Mouse (Mus musculus) limb, embryonic 14.5 days (tissue): Measurements from ENCODE around the gene Senp1. TPM values are rescaled to one million over a fixed set of nuclear protein-coding genes. Genes with fewer than 3 reads are reported as not detected.

Experiments used
- ATAC-seq: fragments of 200-750 bp; cut with Nextera tagmentation; 2 replicates; pipeline ENCODE4 v1.8.0; 2017; ENCODE audit warnings: low read depth, moderate number of reproducible peaks, moderate TSS enrichment; ENCODE audit not compliant: low FRiP score
- DNase-seq: peaks from one replicate; pipeline ENCODE4 v3.0.0-alpha.2; 2015; ENCODE audit warnings: low spot score
- H3K27ac ChIP-seq: fragments of 300-500 bp; sonication (generic); replicated peaks from 2 replicates; pipeline ENCODE4 v1.5.1; 2014; ENCODE audit warnings: low read depth, mild to moderate bottlenecking, low read length, moderate library complexity, mixed read lengths
- H3K27me3 ChIP-seq: fragments of 300-500 bp; sonication (generic); 2 replicates; pipeline ENCODE4 v1.6.1; 2014; ENCODE audit warnings: low read length, mixed read lengths; ENCODE audit not compliant: control insufficient read depth, insufficient read depth
- H3K36me3 ChIP-seq: fragments of 300-500 bp; sonication (generic); 2 replicates; pipeline ENCODE4 v1.6.1; 2014; ENCODE audit warnings: mild to moderate bottlenecking, low read length, moderate library complexity, mixed read lengths; ENCODE audit not compliant: control insufficient read depth, insufficient read depth
- H3K4me1 ChIP-seq: fragments of 300-500 bp; sonication (generic); 2 replicates; pipeline ENCODE4 v1.6.1; 2014; ENCODE audit warnings: antibody characterized with exemption, low read length, mixed read lengths; ENCODE audit not compliant: control insufficient read depth, insufficient read depth
- H3K4me2 ChIP-seq: fragments of 300-500 bp; sonication (generic); replicated peaks from 2 replicates; pipeline ENCODE4 v1.6.1; 2014; ENCODE audit warnings: low read depth, mild to moderate bottlenecking, low read length, moderate library complexity; ENCODE audit not compliant: severe bottlenecking
- H3K4me3 ChIP-seq: fragments of 300-500 bp; sonication (generic); replicated peaks from 2 replicates; pipeline ENCODE4 v1.5.1; 2014; ENCODE audit warnings: low read length
- H3K9ac ChIP-seq: fragments of 300-500 bp; sonication (generic); 2 replicates; pipeline ENCODE4 v1.6.1; 2014; ENCODE audit warnings: mild to moderate bottlenecking, low read depth, low read length, moderate library complexity; ENCODE audit not compliant: severe bottlenecking
- H3K9me3 ChIP-seq: fragments of 300-500 bp; sonication (generic); 2 replicates; pipeline ENCODE4 v1.6.1; 2016; ENCODE audit warnings: low read length; ENCODE audit not compliant: control insufficient read depth
- POLR2A ChIP-seq: fragments of 200-500 bp; IDR thresholded peaks from 2 replicates; pipeline ENCODE4 v1.8.0; 2012; ENCODE audit warnings: inconsistent platforms, mild to moderate bottlenecking, moderate library complexity, borderline replicate concordance; ENCODE audit not compliant: insufficient read depth, insufficient read length; ENCODE audit errors: extremely low read depth
- WGBS: fragments of 180-500 bp; shearing (Covaris S2); extraction: QIAGEN DNeasy Blood & Tissue Kit; methylation state at CpG from one replicate; pipeline ENCODE4 v1.1.7; 2014; 5-methylcytosine and 5-hydroxymethylcytosine counted together
- polyA plus RNA-seq, 2 experiments: library from polyadenylated mRNA; depleted of rRNA in 1 of 2; stranded (reverse) in 1 of 2; unstranded in 1 of 2; fragments of >200 nt; fragmentation: Nextera tagmentation in 1 of 2; extraction: Ambion mirVana in 1 of 2; gene quantifications; 2 replicates each; pipeline versions ENCODE4 v1.2.1 to v1.2.3; 2012 to 2014

Gene Senp1
- polyA plus RNA-seq, 2 experiments = 30.5 to 32.5 TPM

- no peak overlapping the region for H3K27ac ChIP-seq
- H3K4me2 ChIP-seq = no peak overlapping the region
- H3K27me3 ChIP-seq = no peaks in the 10 kb centered on the region
- ATAC-seq = no peak
- peaks cover 87% of the 10 kb centered on the region for H3K36me3 ChIP-seq
- 88% methylated on average over 13 of the region's 13 CpGs for WGBS
- no peak for TF ChIP-seq POLR2A
- peak; percentile 33 for DNase-seq
- no peak overlapping the region for H3K9ac ChIP-seq
- H3K4me3 ChIP-seq = no peak overlapping the region
- H3K9me3 ChIP-seq = 0 out of 2 replicates have a peak, but pooled peaks cover 3% of the 10 kb centered on the region
- no peaks in the 10 kb centered on the region for H3K4me1 ChIP-seq
Observed at GRCm38 (mm10) chr15:98048918-98049700, 44.4 kb downstream of the Senp1 start.

DNA sequence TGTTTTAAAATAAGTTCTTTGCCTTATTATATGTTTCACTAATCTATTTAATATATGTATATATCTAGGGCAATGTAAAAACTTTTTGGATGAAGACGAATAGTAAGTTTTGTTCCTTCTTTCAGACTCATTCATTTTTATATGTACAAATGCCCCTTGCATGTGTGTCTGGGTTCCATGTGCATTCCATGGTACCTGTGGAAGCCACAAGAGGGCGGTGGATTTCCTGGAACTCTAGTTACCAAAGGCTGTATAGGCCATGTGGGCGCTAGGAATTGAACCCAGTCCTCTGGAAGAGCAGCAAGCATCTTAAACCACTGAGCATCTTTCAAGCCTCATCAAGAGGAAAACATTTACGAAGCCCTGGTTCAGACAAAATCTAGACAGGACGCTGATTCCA lies 49.2 kb downstream of the Senp1 start:
- WGBS = 95% methylated on average over 5 of the region's 5 CpGs
- TF ChIP-seq POLR2A = no peak
- Histone ChIP-seq H3K4me2 (no peak overlapping the region), H3K4me1 (no peaks in the 10 kb centered on the region), H3K9me3 (0 out of 2 replicates have a peak, but pooled peaks cover 3% of the 10 kb centered on the region), H3K9ac (no peak overlapping the region), H3K27ac (no peak overlapping the region), H3K27me3 (no peaks in the 10 kb centered on the region), H3K36me3 (peaks cover 94% of the 10 kb centered on the region), H3K4me3 (no peak overlapping the region)
- DNase-seq (no peak), ATAC-seq (no peak)

- no peak overlapping the region for H3K4me3 ChIP-seq
- H3K9me3 ChIP-seq = 0 out of 2 replicates have a peak, but pooled peaks cover 3% of the 10 kb centered on the region
- TF ChIP-seq POLR2A = no peak
- WGBS = 93% methylated on average over 6 of the region's 6 CpGs
- DNase-seq (no peak), ATAC-seq (no peak)
- H3K9ac ChIP-seq = no peak overlapping the region
- peaks cover 94% of the 10 kb centered on the region for H3K36me3 ChIP-seq
- no peaks in the 10 kb centered on the region for H3K27me3 ChIP-seq
- no peak overlapping the region for H3K27ac ChIP-seq
- no peak overlapping the region for H3K4me2 ChIP-seq
- no peaks in the 10 kb centered on the region for H3K4me1 ChIP-seq
Observed at GRCm38 (mm10) chr15:98043967-98044366, 49.6 kb downstream of the Senp1 start.

DNA sequence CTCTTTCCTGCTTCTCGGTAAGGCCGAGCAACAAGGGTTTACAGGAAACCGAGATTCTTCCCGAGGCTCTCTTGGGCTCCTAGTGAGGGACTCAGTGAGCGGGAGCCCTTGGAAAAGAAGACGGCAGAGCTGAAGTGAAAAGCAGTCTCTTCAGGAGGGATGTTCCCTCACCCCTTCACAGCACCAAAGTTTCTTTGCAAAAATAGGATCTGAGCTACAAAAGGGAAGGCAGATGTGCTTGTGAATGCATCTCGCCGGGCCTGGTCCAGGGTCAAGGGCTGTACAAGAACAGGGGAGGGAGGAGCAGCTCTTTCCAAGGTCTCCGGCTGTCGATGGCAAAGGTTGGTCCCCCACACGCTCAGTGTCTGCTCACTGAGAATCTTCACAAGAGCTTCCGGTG lies 51.0 kb downstream of the Senp1 start:
- H3K4me1 ChIP-seq = no peaks in the 10 kb centered on the region
- 0 out of 2 replicates have a peak, but pooled peaks cover 3% of the 10 kb centered on the region for H3K9me3 ChIP-seq
- ATAC-seq (no peak), DNase-seq (no peak)
- H3K27me3 ChIP-seq = no peaks in the 10 kb centered on the region
- WGBS = 88% methylated on average over 12 of the region's 12 CpGs
- H3K4me3 ChIP-seq = no peak overlapping the region
- H3K36me3 ChIP-seq = peaks cover 93% of the 10 kb centered on the region
- H3K4me2 ChIP-seq = no peak overlapping the region
- no peak overlapping the region for H3K9ac ChIP-seq
- TF ChIP-seq POLR2A = no peak
- no peak overlapping the region for H3K27ac ChIP-seq

- peaks cover 9% of the 10 kb centered on the region for H3K4me1 ChIP-seq
- no peak for ATAC-seq
- WGBS = 90% methylated on average over 10 of the region's 10 CpGs
Observed at GRCm38 (mm10) chr15:98039682-98040081, 53.9 kb downstream of the Senp1 start.

More at GRCm38 (mm10) chr15:98039682-98040081, 53.9 kb downstream of the Senp1 start:
- no peak overlapping the region for H3K27ac ChIP-seq
- no peak for DNase-seq
- no peak overlapping the region for H3K9ac ChIP-seq
- H3K36me3 ChIP-seq = peaks cover 79% of the 10 kb centered on the region
- no peaks in the 10 kb centered on the region for H3K27me3 ChIP-seq
- 0 out of 2 replicates have a peak, but pooled peaks cover 3% of the 10 kb centered on the region for H3K9me3 ChIP-seq
- no peak overlapping the region for H3K4me2 ChIP-seq
- no peak overlapping the region for H3K4me3 ChIP-seq
- TF ChIP-seq POLR2A = no peak
